Mouse (Mus musculus) cerebellum, adult 2 months (tissue): Measurements from ENCODE around the gene Nudt22. TPM values are rescaled to one million over a fixed set of nuclear protein-coding genes. Genes with fewer than 3 reads are reported as not detected.

ENCODE experiments used
- DNase-seq, 2 experiments: peaks; one replicate each; pipeline ENCODE4 v3.0.0; 2021
- H3K27ac ChIP-seq: fragments of 200-500 bp; 2 replicates; pipeline ENCODE4 v1.5.1; 2012; ENCODE audit warnings: low read length, control low read depth, inconsistent platforms; ENCODE audit not compliant: insufficient read depth
- H3K27me3 ChIP-seq: fragments of 200-500 bp; 2 replicates; pipeline ENCODE4 v1.6.1; 2012; ENCODE audit warnings: inconsistent platforms, mild to moderate bottlenecking, low read length, moderate library complexity; ENCODE audit not compliant: control insufficient read depth, insufficient read depth
- H3K4me1 ChIP-seq: fragments of 200-500 bp; 2 replicates; pipeline ENCODE4 v1.6.1; 2011; ENCODE audit warnings: low read length; ENCODE audit not compliant: control insufficient read depth, insufficient read depth
- H3K4me3 ChIP-seq: fragments of 200-500 bp; replicated peaks from 2 replicates; pipeline ENCODE3; 2011; ENCODE audit warnings: mild to moderate bottlenecking, low read depth, low read length, control low read depth; ENCODE audit not compliant: insufficient read depth
- CTCF ChIP-seq: fragments of 200-500 bp; IDR thresholded peaks from 2 replicates; pipeline ENCODE4 v1.5.1; 2011; ENCODE audit warnings: low read depth, mild to moderate bottlenecking, control low read depth, low read length, moderate library complexity, borderline replicate concordance; ENCODE audit not compliant: insufficient read depth
- POLR2A ChIP-seq: fragments of 200-500 bp; IDR thresholded peaks from 2 replicates; pipeline ENCODE4 v1.6.1; 2011; ENCODE audit warnings: low read length, control low read depth, borderline replicate concordance; ENCODE audit not compliant: insufficient read depth
- WGBS: fragments of 180-500 bp; shearing (Covaris S2); methylation state at CpG from one replicate; pipeline ENCODE4 v1.1.7; 2018; 5-methylcytosine and 5-hydroxymethylcytosine counted together
- polyA plus RNA-seq: library from polyadenylated mRNA; depleted of rRNA; stranded (reverse); fragments of >200 nt; gene quantifications from 2 replicates; pipeline ENCODE4 v1.2.3, GENCODE M21; 2012; rRNA removed

Nudt22 gene
- polyA plus RNA-seq: 40.4 and 43.5 TPM in 2 replicates

- H3K4me3 ChIP-seq: peak within 1 kb of the TSS; percentile 72
- peak within 1 kb of the TSS; percentile 41 for H3K27ac ChIP-seq
- peak; percentile 87 for TF ChIP-seq POLR2A
- no peak for TF ChIP-seq CTCF
- H3K4me1 ChIP-seq: peaks cover 12% of the 10 kb centered on the region
- DNase-seq: peak; percentile 89 to 92
- H3K27me3 ChIP-seq: no peaks in the 10 kb centered on the region
- 1% methylated on average over 24 of the region's 24 CpGs for WGBS
These were observed at the start of gene Nudt22, which contains the start of gene Trpt1 for GRCm38 (mm10) chr19:6996006-6996405. TSS of gene Nudt22 (minus strand) at chr19:6996117. TSS of gene Trpt1 (plus strand) at chr19:6996131.

- Histone ChIP-seq H3K27me3 (no peaks in the 10 kb centered on the region), H3K4me3 (no peak overlapping the region), H3K4me1 (peaks cover 3% of the 10 kb centered on the region; the same call in 1 of the 2 replicates), H3K27ac (no peak overlapping the region)
- no peak for DNase-seq
- 55% methylated on average over 4 of the region's 4 CpGs for WGBS
- TF ChIP-seq POLR2A (no peak), CTCF (no peak)
These were observed 48.8 kb upstream of the Nudt22 start for GRCm38 (mm10) chr19:7044706-7045105.

DNA sequence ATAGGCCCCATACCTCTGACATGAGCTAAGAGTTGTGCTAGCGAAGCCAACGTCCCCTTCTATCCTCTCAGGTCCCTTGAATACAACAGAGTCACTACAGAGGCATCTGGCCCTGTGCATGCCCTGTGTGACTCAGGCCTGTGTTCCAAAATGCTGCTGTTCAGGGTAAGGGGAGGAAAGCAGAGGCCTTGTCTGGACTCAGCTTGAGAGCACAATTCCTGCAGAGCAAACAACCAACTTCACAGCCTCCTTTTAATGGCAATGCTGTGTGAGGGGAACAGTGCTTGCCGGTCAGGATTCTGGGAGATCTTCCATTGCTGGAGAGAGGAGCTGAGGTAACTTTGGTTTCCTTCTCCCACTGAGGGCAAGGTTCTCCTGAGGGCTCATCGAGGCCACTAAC lies 48.4 kb upstream of the Nudt22 start:
- TF ChIP-seq CTCF (no peak), POLR2A (no peak)
- 67% methylated on average over 4 of the region's 4 CpGs for WGBS
- Histone ChIP-seq H3K4me3 (no peak overlapping the region), H3K27ac (no peak overlapping the region), H3K4me1 (peaks cover 3% of the 10 kb centered on the region; the same call in 1 of the 2 replicates), H3K27me3 (no peaks in the 10 kb centered on the region)
- DNase-seq: no peak

DNA sequence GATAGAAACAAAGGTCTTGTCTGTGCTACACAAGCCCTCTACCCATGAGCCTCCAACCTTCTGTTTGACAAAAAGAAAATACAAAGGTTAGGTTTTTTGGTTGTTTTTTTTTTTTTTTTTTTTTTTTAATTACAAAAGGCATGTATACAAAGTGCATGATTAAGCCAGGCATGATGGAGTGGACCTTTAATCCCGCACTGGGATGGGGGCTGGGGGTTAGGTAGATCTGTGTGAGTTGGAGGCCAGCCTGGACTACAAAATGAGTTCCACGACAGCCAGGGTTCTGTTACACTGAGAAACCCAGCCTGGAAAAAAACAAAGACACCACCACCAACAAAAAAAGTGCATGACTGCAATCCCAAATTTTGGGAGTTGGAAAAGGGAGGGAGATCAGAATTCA lies 45.3 kb upstream of the Nudt22 start:
- peak in 1 of 2 experiments; percentile 31 for DNase-seq
- H3K4me1 ChIP-seq: peaks cover 7% of the 10 kb centered on the region; the same call in 1 of the 2 replicates
- TF ChIP-seq CTCF (no peak), POLR2A (no peak)
- 85% methylated on average over 2 of the region's 2 CpGs for WGBS
- peak overlapping the region; percentile 52; the same call in 1 of the 2 replicates for H3K27ac ChIP-seq
- no peak overlapping the region for H3K4me3 ChIP-seq
- H3K27me3 ChIP-seq: no peaks in the 10 kb centered on the region

GRCm38 (mm10) chr19:7040637-7041130 lies 44.8 kb upstream of the Nudt22 start:
- 17% methylated on average over 13 of the region's 13 CpGs for WGBS
- peak overlapping the region; percentile 54 for H3K4me3 ChIP-seq
- peaks cover 7% of the 10 kb centered on the region; the same call in 1 of the 2 replicates for H3K4me1 ChIP-seq
- TF ChIP-seq POLR2A (no peak), CTCF (no peak)
- H3K27ac ChIP-seq: peak overlapping the region; percentile 52
- H3K27me3 ChIP-seq: no peaks in the 10 kb centered on the region
- no peak for DNase-seq

GRCm38 (mm10) chr19:7039841-7040636 lies 44.1 kb upstream of the Nudt22 start, which contains the start of gene Stip1:
TSS of gene Stip1 (minus strand) at chr19:7039967.
- H3K27me3 ChIP-seq: no peaks in the 10 kb centered on the region
- peak within 1 kb of the TSS; percentile 66 for H3K27ac ChIP-seq
- TF ChIP-seq POLR2A (peak; percentile 95), CTCF (no peak)
- peaks cover 7% of the 10 kb centered on the region; the same call in 1 of the 2 replicates for H3K4me1 ChIP-seq
- peak; percentile 99 to 100 for DNase-seq
- H3K4me3 ChIP-seq: peak within 1 kb of the TSS; percentile 76
- under 1% methylated on average over 49 of the region's 49 CpGs for WGBS

GRCm38 (mm10) chr19:7039088-7039720 lies 43.3 kb upstream of the Nudt22 start:
- TF ChIP-seq CTCF (no peak), POLR2A (no peak)
- under 1% methylated on average over 35 of the region's 35 CpGs for WGBS
- no peaks in the 10 kb centered on the region for H3K27me3 ChIP-seq
- peaks cover 7% of the 10 kb centered on the region; the same call in 1 of the 2 replicates for H3K4me1 ChIP-seq
- H3K4me3 ChIP-seq: peak overlapping the region; percentile 76
- H3K27ac ChIP-seq: peak overlapping the region; percentile 66
- DNase-seq: peak; percentile 67 to 73

DNA sequence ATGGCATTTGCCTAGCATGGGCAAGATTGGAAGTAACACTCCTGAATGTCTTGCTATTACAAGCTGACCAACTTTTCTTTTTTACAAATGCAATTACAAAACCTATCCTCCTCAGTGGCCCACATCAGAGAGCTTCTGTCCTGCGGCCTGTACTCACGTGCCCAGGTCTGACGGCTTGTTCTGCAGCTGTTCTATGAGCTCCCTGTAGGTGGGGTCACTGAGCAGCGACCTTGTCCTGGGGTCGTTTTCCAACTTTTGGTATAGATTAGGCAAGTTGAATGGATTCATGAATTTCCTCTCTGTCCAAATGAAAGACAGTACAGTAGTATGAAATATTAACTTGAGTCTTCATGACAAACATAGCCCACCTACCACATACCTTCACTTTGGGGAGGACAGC lies 38.1 kb upstream of the Nudt22 start:
- no peaks in the 10 kb centered on the region for H3K27me3 ChIP-seq
- TF ChIP-seq POLR2A (no peak), CTCF (no peak)
- no peak for DNase-seq
- 91% methylated on average over 5 of the region's 5 CpGs for WGBS
- H3K4me3 ChIP-seq: no peak overlapping the region
- no peak overlapping the region for H3K27ac ChIP-seq
- H3K4me1 ChIP-seq: peaks cover 5% of the 10 kb centered on the region; the same call in 1 of the 2 replicates
